Mouse (Mus musculus) left cerebral cortex, postnatal 25 days (tissue): ENCODE measurements around the gene Chpf. TPM values are rescaled to one million over a fixed set of nuclear protein-coding genes. Genes with fewer than 3 reads are reported as not detected.

Experiments
- DNase-seq, 2 experiments: peaks; one replicate each; pipeline ENCODE4 v3.0.0; 2022; ENCODE audit warnings: low spot score in 2 of 2, mixed read lengths in 1 of 2
- intact Hi-C: fragments of 180-260 bp; cut with DNase I; formaldehyde crosslinking; loops from one replicate; pipeline ENCODE4 v1.15.1; 2025
- total RNA-seq, 2 experiments: library from RNA; stranded (reverse); gene quantifications; 2 replicates each; pipeline ENCODE4 v1.2.3; 2021

The Chpf gene
- total RNA-seq, 2 experiments from 2014 or later: 82.1 to 82.4 TPM

DNA sequence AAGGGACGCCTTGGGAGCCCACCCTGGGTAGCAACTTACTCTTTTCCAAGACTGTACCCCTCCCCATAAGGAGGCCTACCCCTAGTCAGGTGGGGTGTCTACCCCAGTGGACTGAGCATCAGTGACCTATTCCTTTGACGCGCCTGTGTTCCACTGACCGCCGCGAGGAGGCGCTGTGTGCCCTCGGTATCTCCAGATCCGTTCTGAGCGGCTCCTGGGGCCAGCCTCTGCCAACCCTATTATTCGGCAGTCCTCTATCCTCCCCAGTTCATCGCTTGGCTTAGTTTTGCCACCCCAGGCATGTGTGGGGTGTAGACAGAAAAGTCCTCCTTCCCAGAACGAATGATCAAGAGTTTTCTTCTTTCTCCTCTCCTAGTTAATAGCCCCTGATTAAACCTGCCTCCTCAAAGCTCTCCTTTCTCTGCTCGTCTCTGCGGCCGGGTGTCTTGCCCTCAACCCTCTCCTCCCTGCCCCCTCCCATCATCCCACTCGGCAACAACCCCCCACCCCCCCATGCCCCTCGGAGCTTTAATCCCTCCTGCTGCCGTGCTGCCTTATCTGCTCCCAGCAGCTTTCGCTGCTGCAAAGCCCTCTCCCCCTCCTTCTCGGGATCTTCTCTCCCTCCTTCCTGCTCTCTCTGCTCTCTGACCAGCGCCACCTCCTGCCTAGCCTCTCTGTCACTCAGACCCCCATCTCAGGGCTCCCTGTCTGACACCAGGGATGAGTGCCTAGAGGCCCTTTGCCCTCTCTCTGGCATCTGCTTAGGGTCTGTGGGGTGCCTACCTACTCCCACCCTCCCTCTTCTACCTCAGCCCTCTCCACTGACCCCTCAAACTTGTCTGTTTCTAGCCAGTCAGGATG, 33.1 kb downstream of the Chpf start:
- peak; percentile 68 to 72 for DNase-seq
- intact Hi-C loops: loop anchor here (2.0 kb wide), 1 partner anchor 21 kb away; no protein-coding TSS in a partner anchor

DNA sequence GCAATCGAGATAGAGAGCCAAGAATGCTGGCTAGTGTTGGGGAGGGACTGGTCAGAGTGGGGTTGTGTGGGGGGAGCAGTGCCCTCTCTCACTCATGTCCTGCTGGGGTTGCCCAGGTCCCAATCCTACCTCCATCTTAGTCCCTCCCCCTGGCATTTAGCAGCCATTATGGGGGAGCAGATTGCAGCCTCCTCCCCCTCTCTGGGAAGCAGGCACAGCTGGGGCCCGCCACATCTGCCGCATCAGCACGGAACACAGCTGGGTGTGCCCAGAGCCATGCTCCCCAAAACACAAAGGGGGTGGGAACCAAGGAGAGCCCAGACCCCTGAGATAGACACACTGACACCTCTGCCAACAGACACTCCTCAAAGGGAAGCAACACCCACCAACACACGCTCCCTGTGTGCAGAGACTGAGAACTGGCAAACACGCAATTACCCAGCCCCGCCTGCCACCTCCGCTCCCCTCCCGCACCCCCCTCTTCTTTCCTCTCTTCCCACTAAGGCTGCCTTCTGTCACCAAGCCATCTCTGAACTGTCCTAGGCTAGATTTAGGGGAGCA, 33.9 kb downstream of the Chpf start:
- DNase-seq: peak; percentile 52 to 81

DNA sequence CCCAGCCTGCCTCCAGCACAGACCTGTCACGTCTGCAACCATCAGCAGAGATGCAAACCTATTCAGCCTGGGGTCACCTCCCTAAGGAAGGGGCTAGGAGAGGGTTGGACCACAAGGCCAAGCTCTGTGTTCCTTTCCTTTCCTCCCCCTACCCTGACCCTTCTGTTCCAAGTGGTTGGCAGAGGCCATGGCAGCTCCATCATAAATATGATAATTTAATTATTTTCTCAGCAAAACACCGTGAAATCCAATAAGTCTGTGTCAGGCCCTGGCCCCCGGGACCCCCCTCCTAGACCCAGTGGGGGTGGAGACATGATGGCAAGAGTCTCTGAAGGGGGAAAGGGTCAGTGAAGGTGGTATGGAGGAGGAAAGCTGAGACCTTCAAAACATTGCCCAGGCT, 34.9 kb downstream of the Chpf start:
- DNase-seq: no peak
- intact Hi-C loops: loop anchor here (1.0 to 2.0 kb wide), 2 partner anchors 8 to 23 kb away; no protein-coding TSS in a partner anchor

More for the DNA sequence above, 33.9 kb downstream of the Chpf start:
- intact Hi-C loops: loop anchor here (2.0 kb wide), 1 partner anchor 22 kb away; no protein-coding TSS in a partner anchor

DNA sequence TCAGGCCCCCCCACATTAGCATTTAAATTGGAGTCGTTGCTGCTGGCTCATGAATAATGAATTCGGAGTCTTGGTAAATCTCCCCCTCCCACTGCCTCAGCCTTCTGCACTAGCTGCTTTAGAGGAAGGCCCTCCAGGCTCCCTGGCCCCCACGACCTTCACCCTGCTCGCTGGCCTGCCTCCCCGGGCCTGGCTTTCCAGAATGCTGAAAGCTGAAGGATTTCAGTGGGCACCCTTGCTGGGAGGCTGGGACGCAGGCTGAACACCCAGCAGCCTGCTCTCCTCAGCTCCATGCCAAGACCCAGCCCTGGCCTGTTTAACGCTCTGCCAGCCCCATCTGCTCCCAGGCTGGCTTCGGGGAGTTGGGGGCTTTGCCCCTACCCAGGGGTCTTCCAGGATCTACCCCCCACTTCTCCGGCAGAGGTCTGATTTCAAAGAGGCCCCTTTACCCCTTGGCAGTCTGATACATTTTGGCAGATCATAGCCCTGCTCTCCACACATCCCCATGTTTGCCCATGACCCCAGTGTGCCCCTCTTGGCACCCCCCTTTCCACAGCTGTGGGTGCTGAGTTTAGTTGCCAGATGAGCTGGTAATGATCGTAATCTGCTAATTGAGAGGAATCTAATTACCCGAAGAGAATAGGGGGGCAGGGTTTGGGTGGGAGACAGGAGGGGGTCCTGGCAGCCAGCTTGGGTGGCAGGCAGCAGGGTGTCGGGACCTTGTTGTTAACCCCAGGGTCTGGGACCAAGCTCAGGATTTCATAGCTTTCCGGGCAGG, 35.7 kb downstream of the Chpf start:
- intact Hi-C loops: loop anchor here (1.0 to 2.0 kb wide), 2 partner anchors 7 to 23 kb away; no protein-coding TSS in a partner anchor
- no peak for DNase-seq

DNA sequence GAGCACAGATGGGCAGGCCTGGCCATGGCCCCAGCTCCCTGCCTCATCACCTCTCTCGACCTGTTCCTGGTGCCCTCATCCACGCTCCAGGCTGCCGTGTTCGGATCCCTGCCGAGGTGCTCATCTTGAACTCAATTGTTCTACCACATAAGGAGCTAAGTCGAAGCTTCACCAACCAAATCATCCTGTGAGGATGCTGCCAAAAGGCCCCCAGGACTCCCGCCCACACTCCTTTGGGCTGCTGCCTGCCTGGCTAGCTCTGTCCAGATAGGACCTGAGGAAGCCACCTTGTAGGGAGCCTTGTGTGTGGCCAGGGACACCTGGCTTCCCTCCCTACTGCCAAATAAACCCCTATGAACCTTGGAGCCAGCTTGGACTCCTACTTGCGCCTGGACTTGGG, 36.3 kb downstream of the Chpf start:
- DNase-seq: no peak
- intact Hi-C loops: no loop called here

DNA sequence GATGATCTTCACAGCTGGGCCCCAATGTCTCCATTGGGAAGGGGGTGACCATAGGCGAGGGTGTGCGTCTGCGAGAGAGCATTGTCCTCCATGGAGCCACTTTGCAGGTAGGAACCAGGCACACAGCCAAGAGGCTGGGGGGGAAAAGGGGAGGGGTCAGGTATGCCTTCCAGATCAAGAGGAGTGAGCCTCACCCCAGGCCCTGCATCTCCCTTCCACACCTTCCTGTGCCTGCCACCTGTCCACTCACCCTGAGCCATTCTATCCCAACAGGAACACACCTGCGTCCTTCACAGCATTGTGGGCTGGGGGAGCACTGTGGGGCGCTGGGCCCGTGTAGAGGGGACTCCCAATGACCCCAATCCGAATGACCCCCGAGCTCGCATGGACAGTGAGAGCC, 36.9 kb downstream of the Chpf start:
- no peak for DNase-seq
- intact Hi-C loops: no loop called here

DNA sequence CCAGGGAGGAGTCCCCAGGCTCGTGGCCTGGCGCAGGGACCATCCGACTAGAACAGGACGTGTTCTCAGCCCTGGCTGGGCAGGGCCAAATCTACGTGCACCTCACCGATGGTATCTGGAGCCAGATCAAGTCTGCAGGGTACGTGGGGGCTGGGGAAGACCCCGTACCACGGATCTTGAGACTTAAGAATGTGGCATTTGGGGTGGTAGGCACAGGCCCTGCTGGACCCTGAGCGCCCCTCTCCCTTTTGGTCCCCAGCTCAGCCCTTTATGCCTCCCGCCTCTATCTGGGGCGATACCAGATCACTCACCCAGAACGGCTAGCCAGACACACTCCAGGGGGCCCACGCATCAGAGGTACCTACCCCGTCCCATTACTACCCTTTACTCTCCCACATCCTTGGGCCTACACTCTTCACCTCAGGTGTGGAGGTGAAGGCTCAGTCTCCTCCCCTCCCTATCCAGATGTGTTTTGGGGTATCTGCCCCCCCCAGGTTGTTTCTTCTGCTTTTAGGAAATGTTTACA, 37.6 kb downstream of the Chpf start:
- no peak for DNase-seq
- intact Hi-C loops: no loop called here

DNA sequence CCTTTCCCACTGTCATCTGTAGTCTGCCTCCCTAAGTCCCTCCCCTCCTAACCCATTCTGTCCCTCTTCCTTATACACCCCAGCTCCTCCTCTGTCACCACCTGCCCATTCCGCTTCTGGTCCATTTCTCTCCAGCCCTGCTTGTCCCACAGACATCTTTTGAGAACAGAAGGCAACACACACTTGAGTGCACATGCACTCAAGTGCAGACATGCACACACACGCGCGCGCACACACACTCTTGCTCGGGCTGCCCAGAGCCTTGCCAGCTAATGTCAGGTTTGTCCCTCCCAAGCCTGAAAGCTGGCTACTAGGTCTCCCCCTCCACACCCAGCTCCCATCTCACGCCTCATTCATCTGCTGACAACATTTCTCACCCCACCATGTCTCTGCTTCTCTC, 38.4 kb downstream of the Chpf start:
- no peak for DNase-seq
- intact Hi-C loops: no loop called here

DNA sequence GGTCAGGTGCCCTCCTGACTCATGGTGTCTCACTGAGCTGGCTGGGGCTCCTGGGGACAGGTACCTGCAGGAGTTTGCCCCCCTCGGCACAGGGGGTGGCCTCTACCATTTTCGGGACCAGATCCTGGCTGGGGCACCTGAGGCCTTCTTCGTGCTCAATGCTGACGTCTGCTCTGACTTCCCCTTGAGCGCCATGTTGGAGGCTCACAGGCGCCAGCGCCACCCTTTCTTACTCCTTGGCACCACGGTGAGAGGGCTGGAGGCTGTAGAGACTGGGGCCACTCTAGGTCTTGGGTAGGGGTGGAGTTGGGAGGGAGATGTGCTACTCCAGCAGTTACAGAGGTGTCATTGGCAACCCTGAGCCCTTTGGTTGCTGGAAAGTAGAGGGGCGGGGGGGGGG, 40.3 kb downstream of the Chpf start:
- intact Hi-C loops: no loop called here
- DNase-seq: no peak

DNA sequence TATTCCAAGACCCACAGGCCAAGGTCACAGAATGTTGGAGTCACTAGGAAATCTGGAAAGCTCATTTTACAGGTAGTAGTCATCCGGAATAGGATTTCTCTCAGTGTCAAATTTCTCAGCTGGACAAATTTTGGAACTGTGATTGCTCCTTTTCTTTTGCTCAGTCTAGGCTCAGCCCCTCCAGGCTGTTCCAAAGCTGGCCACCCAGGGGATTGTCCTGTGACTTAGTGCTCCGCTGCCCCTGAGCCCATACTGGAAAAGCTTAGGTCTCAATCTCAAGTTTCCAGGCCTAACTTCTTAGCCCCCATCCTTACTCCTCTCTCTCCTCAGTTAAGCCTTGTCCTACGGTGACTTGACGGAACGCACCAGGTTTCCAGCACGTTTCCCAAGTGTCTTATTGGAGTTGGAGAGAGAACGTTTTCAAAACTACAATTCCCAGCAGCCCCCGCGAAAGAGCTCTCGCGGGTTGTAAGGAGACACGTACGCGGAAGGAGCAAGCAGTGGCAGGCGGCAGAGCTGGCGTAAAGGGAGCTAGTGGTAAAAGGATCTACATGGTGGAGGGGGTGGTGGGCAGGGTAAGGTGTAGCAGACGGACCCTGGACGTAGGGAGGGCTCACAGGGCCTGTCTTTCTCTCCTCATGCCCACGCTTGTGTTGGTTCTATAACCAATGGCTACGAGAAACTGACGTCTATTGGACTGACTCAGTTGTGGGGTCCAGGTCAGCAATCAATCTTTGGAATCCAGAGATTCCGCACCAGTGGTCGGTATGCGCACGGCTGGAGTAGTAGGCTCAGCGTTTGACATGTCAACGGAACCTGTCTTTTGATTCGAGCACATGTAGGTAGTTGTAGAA, 43.4 kb downstream of the Chpf start, which contains the start of gene Gmppa:
Gene Gmppa, plus strand, starts transcription at position 456 of the 854 bp plus-strand sequence.
- intact Hi-C loops: loop anchor here (1.0 kb wide), 1 partner anchor 9 kb away; no protein-coding TSS in a partner anchor
- peak; percentile 78 to 91 for DNase-seq

DNA sequence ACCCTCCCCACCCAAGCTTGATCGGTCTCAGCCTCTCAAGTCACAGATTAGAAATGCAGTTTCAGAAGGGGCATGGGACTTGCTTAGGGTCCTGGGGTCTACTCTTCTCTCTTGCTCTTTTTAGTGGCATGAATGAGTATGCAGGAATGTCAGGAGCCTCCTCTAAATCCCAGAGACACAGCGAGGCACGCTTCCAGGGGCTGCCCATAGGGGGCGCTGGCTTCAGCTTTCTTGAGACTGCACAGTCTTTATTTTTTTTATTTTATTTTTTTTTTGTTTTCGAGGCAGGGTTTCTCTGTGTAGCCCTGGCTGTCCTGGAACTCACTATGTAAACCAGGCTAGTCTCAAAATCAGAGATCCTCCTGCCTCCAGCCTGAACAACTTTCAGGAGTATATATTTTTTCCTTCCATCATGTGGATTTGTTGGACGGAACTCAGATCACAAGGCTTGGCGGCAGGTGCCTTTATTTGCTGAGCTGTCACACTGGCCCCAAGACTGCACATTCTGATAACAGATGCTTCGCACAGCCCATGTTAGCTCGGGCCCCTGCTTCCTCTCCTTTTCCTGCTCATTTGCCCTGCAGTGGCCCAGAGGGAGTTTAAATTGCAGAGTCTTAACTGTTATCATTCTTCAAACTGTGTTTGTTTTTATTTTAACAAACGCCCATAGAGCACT, 53.2 kb downstream of the Chpf start:
- intact Hi-C loops: no loop called here
- peak; percentile 45 to 55 for DNase-seq

Other genes starting within 250 kb of the Chpf start
- gene A630095N17Rik, start 247.2 kb downstream of the Chpf start, total RNA-seq: not detected
- gene Dnajb2, start 242.9 kb downstream of the Chpf start, total RNA-seq: 10 to 100 TPM; 86.2 to 91.0 TPM
- gene Ptprn, start 214.8 kb downstream of the Chpf start, total RNA-seq: 100 to 1,000 TPM; 491 to 494 TPM
- gene Resp18, start 200.9 kb downstream of the Chpf start, total RNA-seq: 100 to 1,000 TPM; 115 to 126 TPM
- gene Dnpep, start 161.3 kb downstream of the Chpf start, total RNA-seq: 10 to 100 TPM; 48.9 to 52.5 TPM
- gene Des, start 119.0 kb downstream of the Chpf start, total RNA-seq: 1 to 10 TPM in 1 of 2 experiments, under 1 TPM in 1; 0.99 to 1.1 TPM
- gene Speg, start 104.0 kb downstream of the Chpf start, total RNA-seq: 100 to 1,000 TPM; 192 to 208 TPM
- 10 to 100 TPM; 58.8 to 61.0 TPM for gene Gmppa, start 43.4 kb downstream of the Chpf start, total RNA-seq
- 10 to 100 TPM; 10.4 to 20.6 TPM for gene Asic4, start 28.9 kb downstream of the Chpf start, total RNA-seq
- gene Tmem198, start 225 bp upstream of the Chpf start, total RNA-seq: 100 to 1,000 TPM in 1 of 2 experiments, 10 to 100 TPM in 1; 92.9 to 111 TPM
- gene Obsl1, start 27.1 kb upstream of the Chpf start, total RNA-seq: 10 to 100 TPM; 28.6 to 29.0 TPM
- gene Inha, start 27.8 kb upstream of the Chpf start, total RNA-seq: 10 to 100 TPM; 23.2 to 26.9 TPM
- gene Stk11ip, start 42.2 kb upstream of the Chpf start, total RNA-seq: 10 to 100 TPM; 35.3 to 36.7 TPM
- 100 to 1,000 TPM; 171 to 180 TPM for gene Slc4a3, start 67.0 kb upstream of the Chpf start, total RNA-seq